Mouse (Mus musculus): ENCODE data around the gene Lmod3.

DNA sequence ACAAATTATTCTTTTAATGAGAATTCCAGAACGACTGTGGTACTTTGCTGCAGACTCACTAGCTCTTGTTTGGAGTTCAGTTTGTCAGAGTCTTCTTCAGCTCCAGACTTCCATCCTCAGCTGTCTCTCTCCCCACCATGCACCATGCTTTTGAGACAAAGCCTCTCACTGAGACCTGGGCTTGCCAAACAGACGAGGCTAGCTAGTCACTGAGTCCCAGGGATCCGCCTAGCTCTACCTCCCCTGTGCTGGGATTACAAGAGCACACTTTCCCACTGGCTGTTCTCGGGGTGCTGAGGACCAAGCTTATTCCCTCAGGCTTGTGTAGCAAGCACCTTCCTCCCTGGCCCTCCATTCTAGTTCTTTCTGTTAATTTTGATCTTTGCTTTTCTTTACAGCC is 29.0 kb downstream of the Lmod3 start:
- TF ChIP-seq CTCF (IDR thresholded peaks at IDR 0.05; ENCODE audit: low read depth, low read length) (no peak), POLR2A (IDR thresholded peaks at IDR 0.05; ENCODE audit: borderline replicate concordance, low read depth, low read length) (no peak)

Data from bone marrow macrophage, adult 2 months (primary cell).